1 mouse cellular context compared by ENCODE assay signal in genomic region chr5:27791303-27792172, GRCm38 (mm10).
TF ChIP-seq lines count a peak whose summit lies in the region.

Gene Paxip1 (minus strand): TSS chr5:27791691.

TF ChIP-seq in MEL, 35 proteins besides CTCF, POLR2A, EP300 and RAD21 (continued from another document):
- TF ChIP-seq MAX (IDR thresholded peaks at IDR 0.05; ENCODE audit: low read length), result peak; percentile 95
- peak; percentile 100 for TF ChIP-seq POLR2AphosphoS2 (IDR thresholded peaks at IDR 0.05; ENCODE audit: low read length)
- TF ChIP-seq ZKSCAN1 (IDR thresholded peaks at IDR 0.05; ENCODE audit: low read depth, low read length), result no peak
- no peak for TF ChIP-seq TAL1 (IDR thresholded peaks at IDR 0.05; ENCODE audit: low read length)
- peak; percentile 96 for TF ChIP-seq TBP (IDR thresholded peaks at IDR 0.05; ENCODE audit: low read depth, low read length)
